Mouse (Mus musculus) adrenal gland, postnatal 36 days (tissue): ENCODE data around the gene Ssx2ip. TPM values are rescaled to one million over a fixed set of nuclear protein-coding genes. Genes with fewer than 3 reads are reported as not detected.
"Not testable (repeated sequence)": the region's sequence is repeated elsewhere in the genome, so short reads cannot be mapped to it uniquely, and the experiment has no call there.

Source experiments
- DNase-seq, 2 experiments: peaks; one replicate each; pipeline ENCODE4 v3.0.0; 2021; ENCODE audit warnings: mixed read lengths in 1 of 2
- total RNA-seq, 2 experiments: library from RNA; stranded (reverse); gene quantifications; 2 replicates each; pipeline ENCODE4 v1.2.3; 2021

Gene Ssx2ip
- total RNA-seq, 2 experiments from 2014 or later: 8.4 to 9.6 TPM

GRCm38 (mm10) chr3:146403770-146404169, 672 bp upstream of the Ssx2ip start:
- peak in 1 of 2 experiments; percentile 4 for DNase-seq

GRCm38 (mm10) chr3:146405213-146406006, 968 bp downstream of the Ssx2ip start:
- no peak for DNase-seq

GRCm38 (mm10) chr3:146406007-146406341, 1.5 kb downstream of the Ssx2ip start:
- no peak for DNase-seq

- DNase-seq: no peak
Measured at GRCm38 (mm10) chr3:146407086-146407721, 2.8 kb downstream of the Ssx2ip start.

- DNase-seq: no peak
Measured at GRCm38 (mm10) chr3:146410114-146410513, 5.7 kb downstream of the Ssx2ip start.

- no peak for DNase-seq
Measured at GRCm38 (mm10) chr3:146412008-146412407, 7.6 kb downstream of the Ssx2ip start.

GRCm38 (mm10) chr3:146412480-146412879, 8.0 kb downstream of the Ssx2ip start:
- no peak for DNase-seq

- no peak for DNase-seq
Measured at GRCm38 (mm10) chr3:146413016-146413415, 8.6 kb downstream of the Ssx2ip start.

GRCm38 (mm10) chr3:146413992-146414391, 9.6 kb downstream of the Ssx2ip start:
- DNase-seq: no peak

- DNase-seq: no peak
Measured at GRCm38 (mm10) chr3:146414555-146414954, 10.1 kb downstream of the Ssx2ip start.

GRCm38 (mm10) chr3:146417873-146418272, 13.4 kb downstream of the Ssx2ip start:
- no peak for DNase-seq

GRCm38 (mm10) chr3:146418901-146419300, 14.5 kb downstream of the Ssx2ip start:
- no peak for DNase-seq

GRCm38 (mm10) chr3:146419534-146419933, 15.1 kb downstream of the Ssx2ip start:
- DNase-seq: no peak

- no peak for DNase-seq
Measured at GRCm38 (mm10) chr3:146419992-146420537, 15.6 kb downstream of the Ssx2ip start.

GRCm38 (mm10) chr3:146421787-146422186, 17.3 kb downstream of the Ssx2ip start:
- DNase-seq: no peak

GRCm38 (mm10) chr3:146423710-146424109, 19.3 kb downstream of the Ssx2ip start:
- peak in 1 of 2 experiments; percentile 19 for DNase-seq

GRCm38 (mm10) chr3:146424306-146424900, 20.0 kb downstream of the Ssx2ip start:
- no peak for DNase-seq

GRCm38 (mm10) chr3:146425902-146426301, 21.5 kb downstream of the Ssx2ip start:
- no peak for DNase-seq

- DNase-seq: no peak
Measured at GRCm38 (mm10) chr3:146426489-146426888, 22.0 kb downstream of the Ssx2ip start.

- DNase-seq: not testable (repeated sequence)
Measured at GRCm38 (mm10) chr3:146433063-146433462, 28.6 kb downstream of the Ssx2ip start.

- no peak for DNase-seq
Measured at GRCm38 (mm10) chr3:146433681-146434350, 29.4 kb downstream of the Ssx2ip start.

GRCm38 (mm10) chr3:146434686-146435085, 30.2 kb downstream of the Ssx2ip start:
- no peak for DNase-seq
